Mouse (Mus musculus): ENCODE measurements at regions not wholly inside any gene's neighbourhood (a gene's known extent, or its start where the extent isn't known, plus 50 kb on each side); places are given as distances from the start of the nearest gene placed in this dataset.

DNA sequence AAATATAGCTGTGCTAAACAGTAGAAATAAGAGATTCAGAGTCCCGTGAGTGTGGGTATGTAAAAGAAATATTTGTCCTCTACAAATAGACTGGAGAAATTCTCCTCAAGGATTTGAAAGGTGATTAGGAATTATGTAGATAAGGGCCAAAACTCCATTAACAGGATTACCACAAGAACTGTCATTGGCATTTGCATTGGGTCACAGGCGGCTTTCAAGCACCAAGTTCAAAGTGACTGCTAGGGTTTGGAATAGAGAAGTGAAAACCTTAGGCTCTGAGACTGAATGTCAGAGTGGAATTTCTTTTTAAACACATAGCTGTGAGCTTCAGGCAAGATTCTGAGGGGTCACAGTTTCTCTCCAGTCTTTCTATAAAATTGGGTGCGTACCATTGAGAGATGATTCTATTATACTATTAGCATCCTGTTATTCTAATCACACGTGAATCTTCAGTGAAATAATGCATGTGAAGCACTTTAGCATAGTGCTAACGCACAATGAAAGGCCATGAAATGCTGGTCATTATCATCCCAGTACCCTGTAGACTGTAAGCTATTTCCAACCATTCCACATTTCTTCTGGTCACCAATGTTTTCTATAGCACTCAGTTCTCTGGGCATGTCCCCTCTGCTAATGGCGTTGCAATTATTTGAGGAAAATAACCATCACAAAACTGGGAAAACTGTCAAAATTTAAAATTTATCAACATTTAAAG, 308.7 kb upstream of the C9orf72 start:
- H3K4me3 ChIP-seq (ENCODE audit: low read length): no peak overlapping the region
- H3K9me3 ChIP-seq (ENCODE audit: control insufficient read depth, low read length): no peaks in the 10 kb centered on the region
- ATAC-seq: no peak
- H3K36me3 ChIP-seq (ENCODE audit: control insufficient read depth, insufficient read depth, low read length): no peaks in the 10 kb centered on the region
- no peaks in the 10 kb centered on the region for H3K4me1 ChIP-seq (ENCODE audit: control insufficient read depth, insufficient read depth, low read depth, low read length)
- no peak overlapping the region for H3K27ac ChIP-seq (ENCODE audit: low read depth, low read length)
- H3K4me2 ChIP-seq (ENCODE audit: low read length): no peak overlapping the region
- no peaks in the 10 kb centered on the region for H3K27me3 ChIP-seq (replicated peaks; ENCODE audit: control insufficient read depth, insufficient read depth, low read length)
- 45% methylated on average over 6 of the region's 6 CpGs for WGBS
- H3K9ac ChIP-seq (ENCODE audit: low read depth, low read length): no peak overlapping the region

DNA sequence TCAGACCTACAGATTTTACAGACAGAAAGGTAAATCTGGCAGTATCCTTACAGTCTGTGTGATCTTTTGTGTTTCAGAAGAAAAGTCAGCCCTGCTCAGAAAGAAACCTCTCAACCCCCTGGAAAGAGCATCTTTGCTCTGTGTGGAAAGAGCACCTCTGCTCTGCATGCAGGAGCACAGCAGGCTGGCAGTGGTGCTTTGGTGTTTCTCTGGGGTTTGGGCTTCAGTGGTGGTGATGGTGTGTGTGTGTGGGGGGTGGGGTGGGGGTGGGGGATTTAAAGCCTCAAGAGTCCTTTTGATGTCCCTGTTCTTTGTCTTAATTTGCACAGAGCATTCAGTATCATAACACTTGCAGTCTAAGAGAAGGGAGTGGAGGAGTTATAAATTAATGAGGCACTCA, 308.2 kb upstream of the C9orf72 start:
- Histone ChIP-seq H3K9ac (ENCODE audit: low read depth, low read length) (no peak overlapping the region), H3K4me1 (ENCODE audit: control insufficient read depth, insufficient read depth, low read depth, low read length) (no peaks in the 10 kb centered on the region), H3K4me2 (ENCODE audit: low read length) (no peak overlapping the region), H3K4me3 (ENCODE audit: low read length) (no peak overlapping the region), H3K9me3 (ENCODE audit: control insufficient read depth, low read length) (no peaks in the 10 kb centered on the region), H3K36me3 (ENCODE audit: control insufficient read depth, insufficient read depth, low read length) (no peaks in the 10 kb centered on the region), H3K27me3 (replicated peaks; ENCODE audit: control insufficient read depth, insufficient read depth, low read length) (no peaks in the 10 kb centered on the region), H3K27ac (ENCODE audit: low read depth, low read length) (no peak overlapping the region)
- no peak for ATAC-seq
